Mouse (Mus musculus): ENCODE measurements around the gene Slc2a3.

GRCm38 (mm10) chr6:122801801-122802514, 518 bp upstream of the Slc2a3 start:
- TF ChIP-seq POLR2A (IDR thresholded peaks at IDR 0.05; ENCODE audit: low read depth, low read length) (no peak), CTCF (IDR thresholded peaks at IDR 0.05; ENCODE audit: extremely low read depth, insufficient read length, insufficient replicate concordance, low read depth, low read length) (no peak)

Measured in small intestine, adult 2 months (tissue).